Mouse (Mus musculus): ENCODE data around the gene Zfp605.
"Not testable (repeated sequence)": the region's sequence is repeated elsewhere in the genome, so short reads cannot be mapped to it uniquely, and the experiment has no call there.

Zfp605 gene

DNA sequence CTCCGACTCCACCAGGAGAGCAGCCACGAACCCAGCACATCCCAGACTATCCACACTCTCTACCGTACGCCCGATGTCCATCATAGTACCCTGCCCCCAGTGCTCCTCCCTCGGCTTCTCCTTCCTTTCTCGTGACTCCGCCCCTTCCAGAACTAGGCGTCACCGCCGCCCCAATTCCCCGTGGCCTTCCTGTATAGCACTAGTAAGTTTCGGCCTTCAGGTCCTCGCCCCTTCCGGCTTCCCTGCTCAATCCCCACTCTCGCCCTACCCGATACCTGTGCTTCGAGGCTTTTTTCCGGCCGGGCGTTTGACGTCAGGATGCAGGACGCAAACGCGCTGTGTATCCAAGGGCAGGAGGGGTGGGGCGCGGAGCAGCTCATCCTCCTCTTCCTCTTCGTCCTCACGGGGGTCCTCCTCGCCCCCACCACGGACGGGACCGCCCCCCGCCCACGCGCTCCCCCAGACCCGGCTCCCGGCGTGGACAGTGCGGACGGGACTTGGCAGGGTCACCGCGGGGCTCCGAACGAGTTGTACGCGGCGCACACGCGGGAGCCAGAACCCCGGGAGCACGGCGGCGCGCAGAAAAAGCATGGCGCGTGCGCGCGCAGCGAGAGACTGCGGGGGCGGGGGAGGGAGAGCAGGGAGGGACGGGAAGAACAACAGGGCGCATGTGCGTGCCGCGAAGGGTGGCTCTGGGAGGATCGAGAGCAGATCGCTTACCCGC lies 2.1 kb upstream of the Zfp605 start, which contains the start of gene Gtpbp6:
Gtpbp6 (minus strand) TSS at position 617 of the 724 bp plus-strand sequence.
- DNase-seq (ENCODE audit: low spot score), result peak; percentile 96

GRCm38 (mm10) chr5:110108305-110108628 lies 1.6 kb upstream of the Zfp605 start:
- DNase-seq (ENCODE audit: low spot score), result no peak

GRCm38 (mm10) chr5:110122380-110122779 lies 12.5 kb downstream of the Zfp605 start:
- not testable (repeated sequence) for DNase-seq (ENCODE audit: low spot score)

GRCm38 (mm10) chr5:110135293-110136086 lies 25.6 kb downstream of the Zfp605 start, which contains the start of gene Chfr:
TSS of gene Chfr (plus strand) at chr5:110135842.
- DNase-seq (ENCODE audit: low spot score), result peak; percentile 100

- peak; percentile 7 for DNase-seq (ENCODE audit: low spot score)
These were observed 26.2 kb downstream of the Zfp605 start for GRCm38 (mm10) chr5:110136087-110136464.

DNA sequence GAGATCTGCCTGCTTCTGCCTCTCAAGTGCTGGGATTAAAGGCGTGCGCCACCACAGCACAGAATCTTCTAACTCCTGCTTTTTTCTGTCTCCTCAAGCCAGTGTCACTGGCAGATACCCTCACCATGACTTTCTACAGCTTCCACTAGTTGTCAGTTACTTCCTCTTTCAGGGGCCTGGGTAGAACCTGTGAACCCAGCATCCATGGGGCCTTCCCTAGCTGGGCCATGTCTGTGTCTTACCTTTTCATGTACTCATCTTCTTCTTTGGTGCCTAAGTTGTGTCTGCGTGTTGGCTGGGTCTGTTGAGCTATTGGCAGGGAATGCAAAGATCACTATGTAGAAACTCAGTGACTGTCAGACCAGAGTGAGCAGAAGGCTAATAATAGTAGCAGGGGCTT lies 27.9 kb downstream of the Zfp605 start:
- no peak for DNase-seq (ENCODE audit: low spot score)

DNA sequence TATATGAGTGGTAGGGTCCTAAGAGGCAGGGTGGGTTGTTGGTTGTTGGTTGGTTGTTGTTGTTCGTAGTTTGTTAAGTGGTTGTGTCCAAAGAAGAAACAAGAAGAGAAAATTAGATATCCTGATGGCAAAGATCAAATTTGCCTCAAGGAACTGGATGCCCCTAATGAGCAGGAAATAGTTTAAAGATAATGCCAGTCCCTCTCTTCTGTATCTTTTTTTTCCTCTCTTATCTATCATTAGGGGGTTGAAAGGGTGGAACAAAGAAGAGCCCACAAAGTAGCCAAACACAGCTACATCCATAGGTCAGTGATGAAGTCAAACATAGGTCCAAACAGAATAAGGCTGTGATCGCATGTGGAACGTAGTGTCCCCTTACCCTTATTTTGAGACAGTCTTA lies 29.4 kb downstream of the Zfp605 start:
- no peak for DNase-seq (ENCODE audit: low spot score)

- no peak for DNase-seq (ENCODE audit: low spot score)
These were observed 30.5 kb downstream of the Zfp605 start for GRCm38 (mm10) chr5:110140424-110140823.

- DNase-seq (ENCODE audit: low spot score), result no peak
These were observed 32.4 kb downstream of the Zfp605 start for GRCm38 (mm10) chr5:110142309-110142708.

- DNase-seq (ENCODE audit: low spot score), result no peak
These were observed 33.1 kb downstream of the Zfp605 start for GRCm38 (mm10) chr5:110143007-110143406.

DNA sequence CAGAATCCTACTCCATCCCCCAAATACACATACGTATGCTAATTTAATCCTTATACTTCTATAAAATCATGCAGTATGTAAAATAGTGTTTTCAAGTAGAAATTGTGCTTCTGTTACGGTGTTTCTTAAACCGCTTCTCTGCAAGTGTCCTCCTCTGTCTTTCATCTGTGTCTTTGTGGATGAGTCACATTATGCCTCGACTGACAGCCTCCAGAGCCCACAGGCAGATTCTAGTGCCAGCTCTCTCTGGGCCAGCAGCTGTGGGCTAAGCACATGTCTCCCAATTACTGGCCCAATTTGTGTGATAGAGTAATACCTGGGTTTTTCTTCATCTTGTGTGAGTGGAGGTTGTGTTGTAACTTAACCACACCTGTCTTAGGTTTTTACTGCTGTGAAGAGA lies 59.5 kb downstream of the Zfp605 start:
- no peak for DNase-seq (ENCODE audit: low spot score)

GRCm38 (mm10) chr5:110176362-110177020 lies 66.6 kb downstream of the Zfp605 start, which contains the start of gene Golga3:
TSS of gene Golga3 (plus strand) at chr5:110176701.
- peak; percentile 96 for DNase-seq (ENCODE audit: low spot score)

DNA sequence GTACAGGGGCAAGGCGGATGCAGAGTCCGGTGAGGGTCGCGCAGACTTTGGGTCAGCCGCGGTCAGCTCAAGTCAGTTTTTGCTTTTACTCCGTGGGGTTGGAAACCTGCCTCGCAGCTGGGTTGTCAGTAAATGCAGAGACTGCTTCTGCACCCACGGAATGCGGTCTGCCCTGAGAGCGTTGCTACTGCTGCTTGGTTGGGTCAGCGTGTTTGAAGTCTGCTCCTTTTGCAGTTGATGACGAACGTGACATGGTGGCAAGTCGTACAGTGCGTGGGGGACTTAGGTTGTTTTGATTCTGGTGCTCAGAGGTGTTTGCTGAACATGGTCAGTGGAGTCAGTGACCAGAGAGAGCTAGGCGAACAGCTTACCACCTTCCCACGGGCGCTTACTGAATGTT lies 67.1 kb downstream of the Zfp605 start:
- no peak for DNase-seq (ENCODE audit: low spot score)

GRCm38 (mm10) chr5:110178628-110179027 lies 68.7 kb downstream of the Zfp605 start:
- DNase-seq (ENCODE audit: low spot score), result no peak
